Mouse (Mus musculus) C2C12 (cell line): ENCODE data around the gene Adprhl1.

Source experiments
- CEBPB ChIP-seq: IDR thresholded peaks from one replicate; pipeline ENCODE4 v1.6.1; 2011; ENCODE audit warnings: low read depth, mild to moderate bottlenecking, control low read depth, moderate library complexity
- CTCF ChIP-seq: IDR thresholded peaks from one replicate; pipeline ENCODE4 v1.5.1; 2011; ENCODE audit not compliant: control insufficient read depth, insufficient read depth, insufficient read length
- MAX ChIP-seq: IDR thresholded peaks from one replicate; pipeline ENCODE4 v1.6.1; 2011; ENCODE audit warnings: mild to moderate bottlenecking, control low read depth
- MYOD1 ChIP-seq: IDR thresholded peaks from one replicate; pipeline ENCODE4 v1.6.1; 2011; ENCODE audit warnings: low read depth; ENCODE audit not compliant: control insufficient read depth, insufficient read length
- MYOG ChIP-seq: IDR thresholded peaks from one replicate; pipeline ENCODE4 v1.6.1; 2011; ENCODE audit not compliant: control insufficient read depth, insufficient read length; ENCODE audit errors: extremely low read depth

DNA sequence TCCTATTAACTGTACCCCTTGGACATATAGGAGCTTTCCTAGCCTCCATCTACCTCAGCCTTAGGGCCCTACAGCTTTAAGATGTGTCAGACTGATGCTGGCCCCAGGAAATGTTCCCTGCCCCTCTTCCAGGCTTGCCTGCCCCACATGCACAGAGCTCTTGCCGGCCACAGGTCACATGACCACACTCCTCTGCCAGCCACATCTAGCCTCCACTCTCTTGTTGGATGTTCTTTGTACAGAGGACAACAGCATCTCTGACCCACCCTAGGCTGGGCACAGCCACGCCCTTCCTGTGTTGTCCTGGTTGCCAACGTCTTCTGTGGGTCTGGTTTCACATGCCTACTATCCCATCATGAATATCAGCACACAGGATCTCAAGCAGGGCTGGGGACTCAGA, 26.8 kb downstream of the Adprhl1 start:
- TF ChIP-seq MYOD1 (no peak), CTCF (no peak), MAX (no peak), CEBPB (no peak), MYOG (no peak)
